Mouse (Mus musculus): Measurements from ENCODE around the gene Ghr.
A peak's percentile ranks its signal among the peaks of the same experiment; 100 is the strongest.

The Ghr gene

GRCm38 (mm10) chr15:3281216-3281615 lies 302.1 kb downstream of the Ghr start:
- peak; percentile 43 for DNase-seq

DNA sequence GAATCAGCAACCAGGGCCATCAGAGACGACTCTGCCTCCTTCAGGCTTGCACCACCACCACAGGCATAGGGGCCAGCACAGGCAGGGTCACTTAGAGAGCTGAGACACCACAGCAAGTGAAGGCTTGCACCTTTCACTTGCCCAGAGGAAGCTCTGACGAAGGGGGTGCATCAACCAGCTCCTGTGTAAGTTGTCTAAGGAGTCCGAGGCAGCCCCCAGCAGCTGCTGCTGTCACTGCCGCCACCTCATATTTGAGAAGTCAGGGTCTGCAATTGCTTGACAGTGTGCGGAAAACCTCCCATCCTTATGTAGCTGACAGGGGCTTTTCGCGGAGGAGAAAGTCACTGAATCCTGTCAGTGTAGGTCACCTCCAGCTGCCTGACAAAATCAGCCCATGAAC lies 304.1 kb downstream of the Ghr start:
- no peak for DNase-seq

DNA sequence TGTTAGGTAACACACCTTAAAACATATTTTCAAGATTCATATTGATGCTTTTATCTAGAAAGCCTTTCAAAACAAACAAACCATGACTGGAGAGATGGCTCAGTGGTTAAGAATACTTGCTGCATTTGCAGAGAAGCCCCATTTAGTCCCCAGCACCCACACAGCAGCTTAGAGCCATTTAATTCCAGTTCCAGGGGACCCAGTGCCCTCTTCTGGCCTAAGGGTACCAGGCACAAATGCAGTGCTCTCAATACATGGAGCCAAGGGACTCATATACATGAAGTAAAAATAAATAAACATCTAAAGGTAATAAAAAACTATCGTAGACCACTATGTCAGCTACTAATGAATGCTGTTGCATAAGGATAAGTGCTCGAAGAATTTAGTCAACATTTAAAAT lies 305.9 kb downstream of the Ghr start:
- DNase-seq: peak; percentile 53

- DNase-seq: no peak
Observed at GRCm38 (mm10) chr15:3273191-3273590, 310.1 kb downstream of the Ghr start.

GRCm38 (mm10) chr15:3271216-3271615 lies 312.1 kb downstream of the Ghr start:
- peak; percentile 52 for DNase-seq

DNA sequence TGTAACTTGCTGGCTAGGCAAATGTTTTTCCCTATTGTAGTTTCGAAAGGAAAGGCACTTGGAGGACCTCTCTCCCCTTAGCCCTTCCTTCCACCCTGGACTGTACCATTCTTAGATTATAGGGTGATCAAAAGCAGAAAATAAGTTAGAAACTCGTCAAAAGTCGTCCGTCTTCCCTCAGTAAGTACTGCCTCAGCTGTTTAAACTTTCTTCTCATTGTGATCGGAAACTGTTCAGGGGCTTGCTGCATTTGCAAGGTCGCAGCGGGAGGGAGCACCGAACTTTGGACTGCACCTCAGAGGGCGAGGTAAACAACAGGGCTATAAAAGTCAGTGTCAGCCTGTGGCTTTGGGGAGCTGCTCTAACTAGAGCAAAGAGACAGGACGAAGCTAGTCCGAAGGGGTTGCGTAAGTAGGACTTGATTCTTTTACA lies 312.6 kb downstream of the Ghr start:
- DNase-seq: peak; percentile 91

GRCm38 (mm10) chr15:3269996-3270645 lies 313.2 kb downstream of the Ghr start:
- peak; percentile 55 for DNase-seq

- no peak for DNase-seq
Observed at GRCm38 (mm10) chr15:3269496-3269895, 313.8 kb downstream of the Ghr start.

- no peak for DNase-seq
Observed at GRCm38 (mm10) chr15:3268247-3268646, 315.0 kb downstream of the Ghr start, which contains the start of gene Selenop. Selenop (plus strand) TSS chr15:3268547.
